Comparison of ENCODE assay signal across 8 mouse cellular contexts in genomic region chr15:12550376-12550775, GRCm38 (mm10).
DNase-seq lines count a peak whose midpoint lies in the region; ATAC-seq lines count a peak whose summit lies in the region.

No protein-coding gene starts in this region.

- no peak for ATAC-seq in embryonic facial prominence, embryonic 12.5 days (ENCODE audit: insufficient number of reproducible peaks, insufficient read depth, low FRiP score, low TSS enrichment)
- no peak; the same call in 1 of the 2 replicates for ATAC-seq in intestine, embryonic 15.5 days
- peak; percentile 59 for ATAC-seq in lung, embryonic 16.5 days (ENCODE audit: low read depth)

- no peak overlapping the region for H3K9ac ChIP-seq in embryonic facial prominence, embryonic 12.5 days
- H3K9ac ChIP-seq in intestine, embryonic 15.5 days: no peak overlapping the region
- H3K9ac ChIP-seq in lung, embryonic 16.5 days (ENCODE audit: low read length): no peak overlapping the region

- no peaks in the 10 kb centered on the region for H3K27me3 ChIP-seq in embryonic facial prominence, embryonic 12.5 days
- H3K27me3 ChIP-seq in intestine, embryonic 15.5 days (replicated peaks): no peaks in the 10 kb centered on the region
- no peaks in the 10 kb centered on the region for H3K27me3 ChIP-seq in lung, embryonic 16.5 days (ENCODE audit: control insufficient read depth, insufficient read depth, low read depth, low read length)

- no peaks in the 10 kb centered on the region for H3K36me3 ChIP-seq in embryonic facial prominence, embryonic 12.5 days
- H3K36me3 ChIP-seq in intestine, embryonic 15.5 days: no peaks in the 10 kb centered on the region
- H3K36me3 ChIP-seq in lung, embryonic 16.5 days (ENCODE audit: control insufficient read depth, insufficient read depth, low read length): no peaks in the 10 kb centered on the region

- WGBS in embryonic facial prominence, embryonic 12.5 days: 22% methylated on average over 9 of the region's 9 CpGs
- WGBS in intestine, embryonic 15.5 days: 40% methylated on average over 9 of the region's 9 CpGs
- 24% methylated on average over 9 of the region's 9 CpGs for WGBS in lung, embryonic 16.5 days

- H3K4me1 ChIP-seq in embryonic facial prominence, embryonic 12.5 days: peaks cover 38% of the 10 kb centered on the region
- peaks cover 9% of the 10 kb centered on the region for H3K4me1 ChIP-seq in intestine, embryonic 15.5 days (replicated peaks)
- H3K4me1 ChIP-seq in lung, embryonic 16.5 days (replicated peaks; ENCODE audit: control insufficient read depth, insufficient read depth, low read length): peaks cover 23% of the 10 kb centered on the region

- peak; percentile 19 for DNase-seq in gastrocnemius, postnatal 25 days
- no peak for DNase-seq in gastrocnemius, postnatal 14 days
- DNase-seq in left cerebral cortex, postnatal 14 days (ENCODE audit: low spot score in 2 of 2): no peak
- no peak for DNase-seq in left cerebral cortex, adult 9 months (ENCODE audit: low spot score in 2 of 2)
- no peak for DNase-seq in cerebellum, postnatal 4 days (ENCODE audit: low spot score in 2 of 2)

- H3K9me3 ChIP-seq in embryonic facial prominence, embryonic 12.5 days: no peaks in the 10 kb centered on the region
- H3K9me3 ChIP-seq in intestine, embryonic 15.5 days: no peaks in the 10 kb centered on the region
- H3K9me3 ChIP-seq in lung, embryonic 16.5 days (ENCODE audit: control insufficient read depth, low read length): no peaks in the 10 kb centered on the region

- peak overlapping the region; percentile 58; the same call in 1 of the 2 replicates for H3K27ac ChIP-seq in embryonic facial prominence, embryonic 12.5 days
- no peak overlapping the region for H3K27ac ChIP-seq in intestine, embryonic 15.5 days
- peak overlapping the region; percentile 75 for H3K27ac ChIP-seq in lung, embryonic 16.5 days (ENCODE audit: low read length)

- H3K4me2 ChIP-seq in embryonic facial prominence, embryonic 12.5 days (replicated peaks): peak overlapping the region; percentile 85
- H3K4me2 ChIP-seq in intestine, embryonic 15.5 days (replicated peaks): peak overlapping the region; percentile 99
- peak overlapping the region; percentile 75 for H3K4me2 ChIP-seq in lung, embryonic 16.5 days (ENCODE audit: low read depth, low read length)

- no peak overlapping the region for H3K4me3 ChIP-seq in embryonic facial prominence, embryonic 12.5 days
- H3K4me3 ChIP-seq in intestine, embryonic 15.5 days (replicated peaks): no peak overlapping the region
- H3K4me3 ChIP-seq in lung, embryonic 16.5 days (ENCODE audit: low read length): peak overlapping the region; percentile 55

- intact Hi-C loops in gastrocnemius, postnatal 14 days (cut with DNase I; ENCODE audit: low total_unique reads): no loop called here
- intact Hi-C loops in left cerebral cortex, postnatal 14 days (cut with DNase I): no loop called here
